Mouse (Mus musculus) midbrain, embryonic 14.5 days (tissue): ENCODE data around the gene Lgi4. TPM values are rescaled to one million over a fixed set of nuclear protein-coding genes. Genes with fewer than 3 reads are reported as not detected.

Experiments used
- ATAC-seq: fragments of 200-750 bp; cut with Nextera tagmentation; 2 replicates; pipeline ENCODE4 v1.8.0; 2017; ENCODE audit warnings: moderate number of reproducible peaks, moderate library complexity; ENCODE audit not compliant: low FRiP score, low TSS enrichment
- DNase-seq: peaks from one replicate; pipeline ENCODE4 v3.0.0-alpha.2; 2015
- H3K27ac ChIP-seq: fragments of 300-500 bp; sonication (generic); replicated peaks from 2 replicates; pipeline ENCODE4 v1.5.1; 2014; ENCODE audit warnings: mild to moderate bottlenecking, low read depth, low read length, moderate library complexity
- H3K27me3 ChIP-seq: fragments of 300-500 bp; sonication (generic); 2 replicates; pipeline ENCODE4 v1.6.1; 2014; ENCODE audit warnings: low read length, control low read depth, mixed read lengths; ENCODE audit not compliant: control insufficient read depth, insufficient read depth
- H3K36me3 ChIP-seq: fragments of 300-500 bp; sonication (generic); 2 replicates; pipeline ENCODE4 v1.6.1; 2014; ENCODE audit warnings: low read length, control low read depth; ENCODE audit not compliant: control insufficient read depth, insufficient read depth
- H3K4me1 ChIP-seq: fragments of 300-500 bp; sonication (generic); 2 replicates; pipeline ENCODE4 v1.6.1; 2014; ENCODE audit warnings: mild to moderate bottlenecking, antibody characterized with exemption, low read length, control low read depth; ENCODE audit not compliant: control insufficient read depth, insufficient read depth
- H3K4me2 ChIP-seq: fragments of 300-500 bp; sonication (generic); 2 replicates; pipeline ENCODE4 v1.6.1; 2014; ENCODE audit warnings: mild to moderate bottlenecking, low read length, moderate library complexity
- H3K4me3 ChIP-seq: fragments of 300-500 bp; sonication (generic); replicated peaks from 2 replicates; pipeline ENCODE4 v1.5.1; 2014; ENCODE audit warnings: low read depth, low read length
- H3K9ac ChIP-seq: fragments of 300-500 bp; sonication (generic); replicated peaks from 2 replicates; pipeline ENCODE4 v1.6.1; 2014; ENCODE audit warnings: mild to moderate bottlenecking, low read length, moderate library complexity
- H3K9me3 ChIP-seq: fragments of 300-500 bp; sonication (generic); 2 replicates; pipeline ENCODE4 v1.6.1; 2016; ENCODE audit warnings: low read length, control low read depth, mixed read lengths; ENCODE audit not compliant: control insufficient read depth
- WGBS: fragments of 180-500 bp; shearing (Covaris S2); extraction: QIAGEN DNeasy Blood & Tissue Kit; methylation state at CpG from one replicate; pipeline ENCODE4 v1.1.7; 2014; 5-methylcytosine and 5-hydroxymethylcytosine counted together
- polyA plus RNA-seq: library from polyadenylated mRNA; unstranded; fragments of >200 nt; fragmentation: Nextera tagmentation; extraction: Ambion mirVana; gene quantifications from 2 replicates; pipeline ENCODE4 v1.2.1, GENCODE M21; 2014

The Lgi4 gene
- polyA plus RNA-seq, 1 experiment from 2014 or later, result 0.17 TPM

GRCm38 (mm10) chr7:31086175-31086755, 27.1 kb downstream of the Lgi4 start:
- H3K4me2 ChIP-seq, result no peak overlapping the region
- H3K36me3 ChIP-seq, result no peaks in the 10 kb centered on the region
- 93% methylated on average over 9 of the region's 9 CpGs for WGBS
- no peak overlapping the region for H3K27ac ChIP-seq
- no peak for ATAC-seq
- no peaks in the 10 kb centered on the region for H3K27me3 ChIP-seq
- no peaks in the 10 kb centered on the region for H3K9me3 ChIP-seq
- no peaks in the 10 kb centered on the region for H3K4me1 ChIP-seq
- DNase-seq, result no peak
- H3K9ac ChIP-seq, result no peak overlapping the region
- no peak overlapping the region for H3K4me3 ChIP-seq

- ATAC-seq (no peak), DNase-seq (no peak)
- H3K4me3 ChIP-seq, result no peak overlapping the region
- H3K9me3 ChIP-seq, result no peaks in the 10 kb centered on the region
- no peak overlapping the region for H3K27ac ChIP-seq
- WGBS, result 76% methylated on average over 2 of the region's 2 CpGs
- H3K4me2 ChIP-seq, result no peak overlapping the region
- no peaks in the 10 kb centered on the region for H3K27me3 ChIP-seq
- H3K36me3 ChIP-seq, result no peaks in the 10 kb centered on the region
- no peaks in the 10 kb centered on the region for H3K4me1 ChIP-seq
- no peak overlapping the region for H3K9ac ChIP-seq
Observed at GRCm38 (mm10) chr7:31087262-31087661, 28.1 kb downstream of the Lgi4 start.

GRCm38 (mm10) chr7:31088206-31088605, 29.1 kb downstream of the Lgi4 start:
- H3K4me2 ChIP-seq, result no peak overlapping the region
- DNase-seq, result no peak
- WGBS, result 60% methylated on average over 3 of the region's 3 CpGs
- no peak overlapping the region for H3K9ac ChIP-seq
- H3K4me1 ChIP-seq, result no peaks in the 10 kb centered on the region
- no peak for ATAC-seq
- H3K27me3 ChIP-seq, result no peaks in the 10 kb centered on the region
- no peaks in the 10 kb centered on the region for H3K36me3 ChIP-seq
- H3K4me3 ChIP-seq, result no peak overlapping the region
- no peaks in the 10 kb centered on the region for H3K9me3 ChIP-seq
- no peak overlapping the region for H3K27ac ChIP-seq

- 90% methylated on average over 2 of the region's 2 CpGs for WGBS
- no peak overlapping the region for H3K4me3 ChIP-seq
Observed at GRCm38 (mm10) chr7:31089721-31090120, 30.6 kb downstream of the Lgi4 start.

GRCm38 (mm10) chr7:31094774-31095501, 35.8 kb downstream of the Lgi4 start:
- H3K9ac ChIP-seq, result no peak overlapping the region
- no peak overlapping the region for H3K4me3 ChIP-seq
- 26% methylated on average over 12 of the region's 12 CpGs for WGBS
- ATAC-seq, result no peak
- DNase-seq, result no peak
- no peak overlapping the region for H3K27ac ChIP-seq
- H3K4me2 ChIP-seq, result no peak overlapping the region
- H3K36me3 ChIP-seq, result no peaks in the 10 kb centered on the region
- H3K27me3 ChIP-seq, result no peaks in the 10 kb centered on the region
- H3K4me1 ChIP-seq, result no peaks in the 10 kb centered on the region
- H3K9me3 ChIP-seq, result no peaks in the 10 kb centered on the region

More at GRCm38 (mm10) chr7:31089721-31090120, 30.6 kb downstream of the Lgi4 start:
- no peak for DNase-seq
- no peaks in the 10 kb centered on the region for H3K36me3 ChIP-seq
- H3K9me3 ChIP-seq, result no peaks in the 10 kb centered on the region
- H3K27ac ChIP-seq, result no peak overlapping the region
- H3K27me3 ChIP-seq, result no peaks in the 10 kb centered on the region
- H3K4me1 ChIP-seq, result no peaks in the 10 kb centered on the region
- no peak overlapping the region for H3K9ac ChIP-seq
- no peak for ATAC-seq
- no peak overlapping the region for H3K4me2 ChIP-seq

GRCm38 (mm10) chr7:31096892-31097564, 37.9 kb downstream of the Lgi4 start:
- H3K27ac ChIP-seq, result no peak overlapping the region
- no peak overlapping the region for H3K9ac ChIP-seq
- no peaks in the 10 kb centered on the region for H3K9me3 ChIP-seq
- ATAC-seq (no peak), DNase-seq (no peak)
- WGBS, result 68% methylated on average over 9 of the region's 9 CpGs
- no peaks in the 10 kb centered on the region for H3K4me1 ChIP-seq
- H3K36me3 ChIP-seq, result no peaks in the 10 kb centered on the region
- H3K27me3 ChIP-seq, result no peaks in the 10 kb centered on the region
- no peak overlapping the region for H3K4me2 ChIP-seq
- H3K4me3 ChIP-seq, result no peak overlapping the region

- Histone ChIP-seq H3K4me3 (0 out of 2 replicates have a peak overlapping the region, but pooled peaks have one; percentile 4), H3K36me3 (no peaks in the 10 kb centered on the region), H3K9me3 (no peaks in the 10 kb centered on the region), H3K27me3 (no peaks in the 10 kb centered on the region), H3K9ac (no peak overlapping the region; the same call in 1 of the 2 replicates), H3K4me2 (peak overlapping the region; percentile 44), H3K4me1 (no peaks in the 10 kb centered on the region), H3K27ac (no peak overlapping the region)
- ATAC-seq (peak; percentile 88), DNase-seq (peak; percentile 97)
- 50% methylated on average over 20 of the region's 20 CpGs for WGBS
Observed at GRCm38 (mm10) chr7:31097583-31098248, 38.6 kb downstream of the Lgi4 start.

- no peak overlapping the region for H3K4me3 ChIP-seq
- H3K27me3 ChIP-seq, result no peaks in the 10 kb centered on the region
- H3K36me3 ChIP-seq, result no peaks in the 10 kb centered on the region
- no peak overlapping the region for H3K9ac ChIP-seq
- H3K27ac ChIP-seq, result no peak overlapping the region
- 78% methylated on average over 22 of the region's 22 CpGs for WGBS
- H3K9me3 ChIP-seq, result no peaks in the 10 kb centered on the region
- ATAC-seq, result no peak
- no peak for DNase-seq
- no peak overlapping the region for H3K4me2 ChIP-seq
- no peaks in the 10 kb centered on the region for H3K4me1 ChIP-seq
Observed at GRCm38 (mm10) chr7:31098697-31099611, 39.8 kb downstream of the Lgi4 start.
